Mouse (Mus musculus) testis, postnatal 14 days (tissue): Measurements from ENCODE around the gene Nfat5.
A peak's percentile ranks its signal among the peaks of the same experiment; 100 is the strongest.

ENCODE experiments used
- DNase-seq: peaks from one replicate; pipeline ENCODE4 v3.0.0; 2021; ENCODE audit warnings: low spot score

The Nfat5 gene

GRCm38 (mm10) chr8:107292119-107292927 lies 947 bp upstream of the Nfat5 start:
- DNase-seq, result peak; percentile 16

DNA sequence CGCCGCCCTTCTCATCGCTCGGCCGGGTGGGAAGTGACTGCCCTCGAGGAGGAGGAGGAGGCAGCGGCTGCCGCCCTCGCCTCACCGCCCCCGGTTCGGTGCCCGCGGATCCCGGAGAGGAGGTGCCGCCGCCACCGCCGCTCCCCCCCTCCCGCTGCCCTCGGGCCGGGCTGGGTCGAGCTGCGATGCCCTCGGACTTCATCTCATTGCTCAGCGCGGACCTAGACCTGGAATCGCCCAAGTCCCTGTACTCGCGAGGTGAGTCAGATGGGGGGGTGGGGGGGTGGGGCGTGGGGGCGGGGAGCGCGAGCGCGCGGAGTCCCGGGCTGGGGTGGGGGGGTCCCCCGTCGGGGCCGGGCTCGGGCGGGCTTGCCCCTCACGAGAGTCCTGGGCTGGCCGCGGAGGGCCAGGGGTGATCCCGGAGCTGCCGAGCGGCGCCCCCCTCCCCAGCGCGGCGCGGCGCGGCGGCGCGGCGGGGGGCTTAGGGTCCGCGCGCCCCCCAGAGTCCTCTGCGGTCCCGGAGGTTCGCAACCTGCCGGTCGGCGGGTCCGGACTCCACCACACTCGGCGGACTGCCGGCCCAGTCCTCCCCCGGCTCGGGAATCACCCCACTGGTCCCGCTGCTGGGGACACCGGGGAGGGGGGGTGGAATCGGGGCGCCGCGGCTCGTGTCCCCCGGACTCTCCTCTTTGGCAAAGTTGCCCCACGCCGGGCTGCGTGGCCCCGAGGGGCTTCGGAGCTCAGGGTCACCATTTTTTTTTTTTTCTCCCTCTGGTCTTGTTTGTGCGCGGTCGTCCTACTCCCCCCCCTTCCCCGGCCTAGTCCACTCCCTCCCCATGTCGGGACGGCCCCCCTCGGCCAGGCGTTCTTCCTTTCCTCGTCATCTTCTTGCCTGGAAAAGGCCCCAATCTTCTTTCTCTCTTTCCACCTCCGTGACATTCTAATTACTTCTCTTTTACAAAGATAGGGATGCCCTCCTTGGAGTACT lies 665 bp downstream of the Nfat5 start:
- DNase-seq, result peak; percentile 64

GRCm38 (mm10) chr8:107295450-107295849 lies 2.2 kb downstream of the Nfat5 start:
- no peak for DNase-seq

- no peak for DNase-seq
These were observed 18.6 kb downstream of the Nfat5 start for GRCm38 (mm10) chr8:107311876-107312275.

DNA sequence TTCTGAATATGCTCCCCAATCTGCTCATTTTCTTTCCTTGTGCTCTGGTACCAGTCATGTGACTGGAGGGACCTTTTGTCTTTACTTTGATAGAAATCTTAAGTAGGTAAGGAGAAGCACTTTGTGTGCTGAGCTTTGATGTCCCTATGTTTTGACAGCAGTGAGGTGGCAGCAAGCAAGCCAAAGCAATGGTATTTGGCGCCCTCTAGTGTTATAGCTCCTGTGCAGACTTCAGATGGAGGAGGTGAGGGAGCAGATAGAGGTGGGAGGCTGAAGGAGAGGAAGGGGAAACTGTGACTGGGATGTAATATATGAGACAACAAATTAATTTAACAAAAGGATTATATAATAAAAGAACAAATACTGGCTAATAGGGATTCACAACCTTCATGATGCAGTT lies 30.9 kb downstream of the Nfat5 start:
- DNase-seq, result peak; percentile 61

GRCm38 (mm10) chr8:107329595-107329994 lies 36.3 kb downstream of the Nfat5 start:
- DNase-seq, result no peak

GRCm38 (mm10) chr8:107336480-107336879 lies 43.2 kb downstream of the Nfat5 start:
- DNase-seq, result no peak

- no peak for DNase-seq
These were observed 77.0 kb downstream of the Nfat5 start for GRCm38 (mm10) chr8:107370311-107370710.

DNA sequence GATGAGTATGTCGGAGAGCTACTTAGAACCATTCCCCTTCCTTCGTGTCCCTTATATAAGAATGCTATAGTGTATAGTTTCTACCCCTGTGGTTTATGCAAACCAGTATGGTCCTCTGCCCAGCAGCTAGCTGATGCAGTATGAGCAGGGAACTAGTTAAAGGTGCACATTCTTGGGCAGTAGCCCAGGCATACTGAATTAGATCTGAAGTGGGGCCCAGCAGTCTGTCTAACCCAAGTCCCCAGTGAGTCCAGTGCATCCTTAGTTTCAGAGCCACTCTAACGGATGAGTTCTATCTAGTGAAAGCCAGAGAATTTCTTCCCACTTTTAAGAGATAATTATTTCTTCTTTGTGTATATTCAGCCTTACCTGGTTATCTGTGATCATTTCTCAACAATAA lies 84.1 kb downstream of the Nfat5 start:
- no peak for DNase-seq

GRCm38 (mm10) chr8:107380734-107381133 lies 87.5 kb downstream of the Nfat5 start:
- no peak for DNase-seq

GRCm38 (mm10) chr8:107381666-107382065 lies 88.4 kb downstream of the Nfat5 start:
- no peak for DNase-seq

GRCm38 (mm10) chr8:107382898-107383297 lies 89.6 kb downstream of the Nfat5 start:
- DNase-seq, result no peak

DNA sequence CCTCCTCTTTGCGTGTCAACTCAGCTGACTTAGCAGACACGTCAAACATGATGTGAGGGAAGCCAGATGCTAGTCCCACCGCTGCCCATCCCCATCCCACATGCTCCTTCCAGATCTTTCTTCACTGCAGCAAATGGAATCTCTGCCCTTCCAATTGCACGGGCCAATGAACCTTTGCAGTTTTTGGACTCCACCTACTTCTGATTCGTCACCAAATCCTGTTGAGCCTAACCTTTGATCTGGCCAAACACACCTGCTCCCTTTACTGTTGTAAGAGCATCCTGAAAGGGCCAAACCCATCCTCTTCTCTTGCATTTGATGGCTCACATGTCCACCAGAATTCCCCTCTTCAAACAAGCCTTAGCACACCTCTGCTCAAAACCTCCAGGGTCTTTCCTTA lies 91.4 kb downstream of the Nfat5 start:
- no peak for DNase-seq

GRCm38 (mm10) chr8:107385063-107385462 lies 91.8 kb downstream of the Nfat5 start:
- no peak for DNase-seq

GRCm38 (mm10) chr8:107386171-107386570 lies 92.9 kb downstream of the Nfat5 start:
- no peak for DNase-seq

DNA sequence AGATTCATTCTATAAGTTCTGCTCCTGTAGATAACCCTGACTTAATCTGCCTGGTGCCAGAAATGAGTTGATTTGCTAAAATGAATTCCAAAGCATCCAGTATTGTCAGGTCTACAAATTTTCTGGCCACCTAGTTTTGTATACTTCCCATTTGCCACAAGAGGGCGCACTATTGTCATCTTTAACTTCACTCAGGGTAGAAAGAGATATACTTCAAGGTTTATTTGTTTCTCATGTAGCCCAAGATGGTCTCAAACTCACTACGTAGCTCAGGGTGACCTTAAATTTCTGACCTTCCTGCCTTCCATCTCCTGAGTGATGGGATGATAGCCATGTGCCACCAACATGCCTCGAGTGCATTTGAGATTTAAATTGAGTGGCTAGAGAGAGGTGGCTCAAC lies 93.4 kb downstream of the Nfat5 start:
- no peak for DNase-seq

GRCm38 (mm10) chr8:107387861-107388260 lies 94.6 kb downstream of the Nfat5 start:
- no peak for DNase-seq

GRCm38 (mm10) chr8:107389557-107389956 lies 96.3 kb downstream of the Nfat5 start:
- DNase-seq, result peak; percentile 77

DNA sequence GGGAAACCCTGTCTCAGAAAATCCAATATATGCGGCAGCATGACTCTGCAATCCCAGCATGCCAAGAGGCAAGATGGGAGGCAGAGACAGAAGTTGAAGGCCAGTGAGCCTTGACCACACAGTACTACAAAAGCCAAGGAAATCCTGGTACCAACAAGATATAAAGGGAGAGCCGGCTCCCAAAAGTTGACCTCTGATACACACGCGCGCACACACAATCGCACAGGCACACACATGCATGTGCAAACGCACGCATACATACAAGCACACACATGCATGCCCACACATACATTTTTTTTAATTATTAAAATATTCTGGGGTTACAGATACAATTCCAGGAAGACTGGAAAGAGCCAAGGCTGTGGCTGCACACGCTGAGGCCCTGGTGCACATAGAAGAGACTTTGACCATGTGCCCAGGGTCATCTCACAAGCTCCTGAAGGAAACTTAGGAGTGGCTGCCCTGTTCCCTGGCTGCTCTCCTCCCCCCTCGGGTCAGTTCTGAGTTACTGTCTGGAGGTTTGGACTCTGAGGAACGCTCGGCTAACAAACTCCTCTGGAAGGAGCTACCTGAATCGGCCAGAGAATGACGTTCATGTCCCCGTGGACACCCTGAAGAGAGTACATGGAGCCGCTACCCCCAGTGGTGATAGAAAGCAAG lies 97.3 kb downstream of the Nfat5 start:
- no peak for DNase-seq

DNA sequence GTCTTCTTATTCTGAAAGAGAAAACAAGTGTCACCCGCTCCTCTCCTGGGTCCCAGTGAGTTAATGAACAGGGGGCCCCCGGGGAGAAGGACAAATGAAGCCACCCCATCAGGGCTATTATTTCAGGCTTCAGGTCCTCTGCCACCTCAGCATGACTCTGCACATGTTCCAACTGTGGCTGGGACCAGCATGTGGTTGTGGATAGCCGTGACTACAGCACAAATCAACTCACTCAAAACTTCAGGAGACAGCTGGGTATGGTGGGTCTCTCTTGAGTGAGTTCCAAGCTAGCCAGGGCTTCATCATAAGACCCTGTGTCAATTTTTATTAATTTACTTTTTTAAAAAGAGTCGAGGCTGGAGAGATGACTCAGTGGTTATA lies 97.9 kb downstream of the Nfat5 start:
- DNase-seq, result no peak

DNA sequence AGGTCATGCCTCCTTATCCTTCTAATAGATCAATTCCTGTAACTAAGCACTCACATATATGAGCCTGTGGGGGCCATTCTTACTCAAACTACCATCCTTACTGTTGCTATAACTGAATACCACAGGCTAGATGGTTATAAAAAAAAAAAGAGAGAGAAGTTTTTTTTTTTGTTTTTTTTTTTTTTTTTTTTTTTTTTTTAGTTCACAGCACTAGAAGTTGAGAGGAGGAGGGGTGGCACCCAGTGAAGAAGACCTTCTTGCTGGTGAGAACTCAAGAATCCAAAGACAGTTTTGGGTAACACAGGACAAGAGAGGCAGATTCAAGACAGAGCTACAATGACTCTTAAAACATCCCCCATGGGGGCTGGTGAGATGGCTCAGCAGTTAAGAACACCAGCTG lies 102.1 kb downstream of the Nfat5 start:
- no peak for DNase-seq

GRCm38 (mm10) chr8:107396106-107396670 lies 102.9 kb downstream of the Nfat5 start:
- DNase-seq, result peak; percentile 33
